Mouse (Mus musculus): ENCODE measurements around the gene Hint2.

DNA sequence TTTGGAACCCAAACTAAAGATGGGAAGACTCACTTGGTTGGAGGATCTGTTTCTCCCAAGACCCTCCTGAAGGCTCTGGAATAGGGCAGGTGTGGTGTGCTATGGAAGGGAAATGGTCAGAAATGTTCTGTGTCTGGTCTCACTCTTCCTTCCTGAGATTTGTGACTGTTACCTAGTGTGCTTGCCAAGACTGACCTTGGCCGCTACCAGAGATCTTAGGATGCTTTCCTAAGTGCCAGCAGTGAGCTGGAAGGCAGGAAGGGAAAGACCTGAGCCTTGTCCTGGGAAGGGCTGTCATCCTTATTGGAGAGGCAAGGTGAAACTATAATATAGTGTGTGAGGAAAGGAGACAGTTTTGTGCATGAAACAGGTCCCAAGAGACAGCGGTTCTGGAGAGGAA, 22.5 kb downstream of the Hint2 start:
- TF ChIP-seq CTCF (IDR thresholded peaks at IDR 0.05; ENCODE audit: low read depth, low read length) (no peak), POLR2A (IDR thresholded peaks at IDR 0.05; ENCODE audit: insufficient read depth, low read length) (no peak), EP300 (IDR thresholded peaks at IDR 0.05; ENCODE audit: insufficient read depth, low read depth, low read length) (no peak)
